Mouse (Mus musculus) stomach, embryonic 15.5 days (tissue): Measurements from ENCODE around the gene Slc25a22. TPM values are rescaled to one million over a fixed set of nuclear protein-coding genes. Genes with fewer than 3 reads are reported as not detected.
"Not testable (repeated sequence)": the region's sequence is repeated elsewhere in the genome, so short reads cannot be mapped to it uniquely, and the experiment has no call there.

Source experiments
- ATAC-seq: fragments of 200-750 bp; cut with Nextera tagmentation; 2 replicates; pipeline ENCODE4 v1.8.0; 2017; ENCODE audit warnings: low read depth, moderate number of reproducible peaks, moderate TSS enrichment; ENCODE audit not compliant: insufficient read depth, low FRiP score
- H3K27ac ChIP-seq: fragments of 300-500 bp; sonication (generic); 2 replicates; pipeline ENCODE4 v1.5.1; 2015; ENCODE audit warnings: mild to moderate bottlenecking, inconsistent platforms
- H3K27me3 ChIP-seq: fragments of 300-500 bp; sonication (generic); replicated peaks from 2 replicates; pipeline ENCODE4 v1.6.1; 2015; ENCODE audit warnings: inconsistent platforms
- H3K36me3 ChIP-seq: fragments of 300-500 bp; sonication (generic); 2 replicates; pipeline ENCODE4 v1.6.1; 2015; ENCODE audit warnings: inconsistent platforms
- H3K4me1 ChIP-seq: fragments of 300-500 bp; sonication (generic); 2 replicates; pipeline ENCODE4 v1.6.1; 2015; ENCODE audit warnings: inconsistent platforms
- H3K4me2 ChIP-seq: fragments of 300-500 bp; sonication (generic); 2 replicates; pipeline ENCODE4 v1.6.1; 2015; ENCODE audit warnings: mild to moderate bottlenecking, inconsistent platforms
- H3K4me3 ChIP-seq: fragments of 300-500 bp; sonication (generic); replicated peaks from 2 replicates; pipeline ENCODE4 v1.5.1; 2015; ENCODE audit warnings: inconsistent platforms
- H3K9ac ChIP-seq: fragments of 300-500 bp; sonication (generic); 2 replicates; pipeline ENCODE4 v1.6.1; 2015; ENCODE audit warnings: inconsistent platforms
- H3K9me3 ChIP-seq: fragments of 300-500 bp; sonication (generic); 2 replicates; pipeline ENCODE4 v1.6.1; 2016; ENCODE audit warnings: inconsistent platforms
- WGBS: fragments of 180-500 bp; shearing (Covaris S2); methylation state at CpG from one replicate; pipeline ENCODE4 v1.1.7; 2015; 5-methylcytosine and 5-hydroxymethylcytosine counted together
- polyA plus RNA-seq: library from polyadenylated mRNA; unstranded; fragments of >200 nt; fragmentation: Nextera tagmentation; extraction: Ambion mirVana; gene quantifications from 2 replicates; pipeline ENCODE4 v1.2.1, GENCODE M21; 2015

Slc25a22 gene
- polyA plus RNA-seq, 1 experiment from 2014 or later = 27.2 TPM

DNA sequence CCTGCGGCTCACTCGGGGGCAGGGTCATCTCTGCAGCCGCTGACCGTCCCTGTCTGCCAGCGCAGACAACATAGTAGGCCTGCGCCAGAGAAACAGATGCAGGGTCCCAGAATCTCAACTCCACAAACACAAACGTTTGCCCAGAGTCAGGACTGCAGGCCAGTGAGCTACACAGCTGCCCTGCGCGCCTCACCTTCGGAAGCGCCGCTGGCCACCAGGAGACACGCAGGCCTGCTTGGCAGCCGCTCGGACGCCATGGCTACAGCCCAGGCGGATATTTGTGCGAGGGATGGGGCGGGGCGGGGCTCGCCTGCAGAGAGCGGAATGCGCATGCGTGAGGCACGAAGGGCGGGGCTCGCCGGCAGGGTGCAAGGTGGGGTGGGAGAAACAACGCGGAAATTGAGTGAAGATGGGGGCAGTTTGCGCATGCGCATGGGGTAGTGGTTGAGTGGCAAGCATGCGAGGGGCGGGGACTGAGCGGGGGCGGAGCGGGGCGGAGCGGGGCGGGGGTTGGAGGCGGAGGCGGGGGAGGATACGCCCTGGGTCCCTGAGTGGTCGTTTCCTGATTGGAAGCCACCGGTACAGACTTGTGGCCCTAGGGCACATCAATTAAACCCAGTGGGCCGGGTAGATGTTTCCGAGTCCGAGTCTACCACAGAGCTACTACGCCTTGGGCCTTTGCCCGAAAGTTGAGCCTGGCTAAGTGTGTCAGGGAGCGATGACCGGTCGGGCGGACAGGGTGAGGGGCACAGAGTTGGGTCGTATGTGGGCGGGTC lies 23.7 kb downstream of the Slc25a22 start, which contains the start of gene Gatd1:
Gene Gatd1, minus strand, starts transcription at position 328 of the 776 bp plus-strand sequence.
- H3K27ac ChIP-seq = peak within 1 kb of the TSS; percentile 79
- peak within 1 kb of the TSS; percentile 71 for H3K4me2 ChIP-seq
- H3K9me3 ChIP-seq = no peaks in the 10 kb centered on the region
- H3K27me3 ChIP-seq = no peaks in the 10 kb centered on the region
- under 1% methylated on average over 55 of the region's 56 CpGs for WGBS
- peak within 1 kb of the TSS; percentile 65 for H3K4me3 ChIP-seq
- peak; percentile 92 for ATAC-seq
- H3K9ac ChIP-seq = peak within 1 kb of the TSS; percentile 48
- peaks cover 10% of the 10 kb centered on the region for H3K36me3 ChIP-seq
- H3K4me1 ChIP-seq = peaks cover 14% of the 10 kb centered on the region

DNA sequence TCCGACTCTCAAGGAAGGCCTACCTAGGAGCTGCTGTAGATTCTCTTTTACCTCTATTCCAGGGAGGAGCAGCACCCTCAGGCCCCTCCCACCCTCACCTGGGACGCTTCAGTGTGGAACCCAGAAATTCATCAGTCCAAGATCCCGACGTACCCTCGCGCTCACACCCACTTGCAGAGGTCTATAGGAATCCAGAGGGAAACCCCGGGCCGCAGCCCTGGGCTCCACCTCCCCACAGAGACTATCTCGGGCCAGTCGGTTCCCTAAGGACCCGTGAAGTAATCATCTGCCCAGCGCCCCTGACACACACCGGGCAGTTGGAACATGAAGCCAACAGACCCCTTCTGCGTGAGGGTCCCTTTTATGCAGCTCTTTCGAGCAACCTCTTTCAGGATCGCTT lies 24.4 kb downstream of the Slc25a22 start:
- Histone ChIP-seq H3K4me1 (peaks cover 16% of the 10 kb centered on the region), H3K4me2 (peak overlapping the region; percentile 69), H3K9ac (peak overlapping the region; percentile 48), H3K36me3 (peaks cover 14% of the 10 kb centered on the region), H3K27ac (peak overlapping the region; percentile 73), H3K27me3 (no peaks in the 10 kb centered on the region), H3K9me3 (no peaks in the 10 kb centered on the region), H3K4me3 (peak overlapping the region; percentile 65)
- peak; percentile 7; the same call in 1 of the 2 replicates for ATAC-seq
- WGBS = 3% methylated on average over 16 of the region's 16 CpGs

DNA sequence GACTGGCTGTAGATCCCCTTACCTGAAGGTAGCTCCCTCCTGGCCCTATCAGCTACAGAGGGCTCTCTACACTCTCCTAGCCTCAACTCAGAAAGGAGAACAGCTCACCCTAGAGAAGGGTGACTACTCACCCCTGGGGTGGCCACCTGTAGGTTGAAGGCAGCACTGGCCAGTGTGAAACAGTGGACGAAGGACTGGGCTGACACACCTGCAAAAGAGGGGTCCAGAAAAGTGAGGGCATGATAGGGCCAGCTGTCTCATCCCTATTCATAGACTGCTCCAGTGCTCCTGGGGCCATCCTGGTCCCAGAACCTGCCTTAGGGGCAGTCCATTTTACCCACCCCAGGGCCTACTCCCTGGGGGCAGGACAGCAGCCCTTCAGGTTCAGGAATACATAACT lies 26.0 kb downstream of the Slc25a22 start:
- Histone ChIP-seq H3K4me1 (peaks cover 16% of the 10 kb centered on the region), H3K36me3 (peaks cover 18% of the 10 kb centered on the region), H3K27me3 (no peaks in the 10 kb centered on the region), H3K9me3 (no peaks in the 10 kb centered on the region), H3K27ac (no peak overlapping the region), H3K9ac (no peak overlapping the region), H3K4me3 (no peak overlapping the region), H3K4me2 (no peak overlapping the region)
- 100% methylated on average over 1 of the region's 1 CpGs for WGBS
- no peak for ATAC-seq

DNA sequence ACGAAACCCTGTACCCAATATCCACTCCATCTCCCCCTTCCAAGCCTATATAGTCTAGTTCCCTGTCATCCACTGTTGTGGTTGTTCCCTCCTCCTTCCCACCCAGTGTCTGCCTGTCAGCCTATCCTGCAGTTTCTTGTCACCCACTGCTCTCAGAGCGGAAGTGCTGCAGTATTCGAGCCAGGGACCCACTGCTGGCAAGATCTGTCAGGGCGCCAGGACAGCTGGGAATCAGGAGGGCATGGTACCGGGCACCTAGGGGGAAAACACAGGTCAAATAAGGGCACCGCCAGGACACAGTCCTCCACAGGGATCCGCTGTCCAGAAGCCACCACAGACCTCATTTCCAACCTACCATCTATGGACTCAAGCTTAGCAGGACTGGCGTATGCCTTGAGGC lies 27.1 kb downstream of the Slc25a22 start:
- Histone ChIP-seq H3K4me3 (no peak overlapping the region), H3K9ac (no peak overlapping the region), H3K36me3 (peaks cover 18% of the 10 kb centered on the region), H3K27me3 (no peaks in the 10 kb centered on the region), H3K9me3 (no peaks in the 10 kb centered on the region), H3K4me1 (peaks cover 16% of the 10 kb centered on the region), H3K4me2 (no peak overlapping the region), H3K27ac (no peak overlapping the region)
- no peak for ATAC-seq
- WGBS = 87% methylated on average over 8 of the region's 8 CpGs

DNA sequence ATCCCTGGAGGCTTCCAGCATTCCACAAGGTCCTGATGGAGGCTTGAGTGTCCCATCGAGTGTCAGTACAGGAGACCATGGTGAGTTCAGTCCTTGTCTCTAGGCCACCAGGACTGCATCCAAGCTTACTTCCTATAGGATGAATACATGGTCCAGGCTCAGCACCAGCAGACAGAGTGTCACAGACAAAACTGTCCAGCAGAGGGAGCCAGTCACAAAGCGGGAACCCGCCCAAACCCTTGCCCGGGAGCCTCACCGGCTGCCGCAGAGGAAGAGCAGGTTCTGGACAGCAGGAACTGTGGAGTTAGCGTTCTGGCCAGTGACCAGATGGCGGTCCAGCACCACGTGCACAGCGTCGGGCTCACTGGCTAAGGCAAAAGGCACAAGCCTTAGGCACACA lies 28.9 kb downstream of the Slc25a22 start:
- H3K9me3 ChIP-seq = no peaks in the 10 kb centered on the region
- H3K36me3 ChIP-seq = peaks cover 18% of the 10 kb centered on the region
- peak overlapping the region; percentile 16; the same call in 1 of the 2 replicates for H3K9ac ChIP-seq
- no peak overlapping the region for H3K27ac ChIP-seq
- no peak overlapping the region for H3K4me3 ChIP-seq
- H3K27me3 ChIP-seq = no peaks in the 10 kb centered on the region
- no peak overlapping the region for H3K4me2 ChIP-seq
- peak; percentile 71 for ATAC-seq
- 10% methylated on average over 11 of the region's 11 CpGs for WGBS
- H3K4me1 ChIP-seq = peaks cover 11% of the 10 kb centered on the region

DNA sequence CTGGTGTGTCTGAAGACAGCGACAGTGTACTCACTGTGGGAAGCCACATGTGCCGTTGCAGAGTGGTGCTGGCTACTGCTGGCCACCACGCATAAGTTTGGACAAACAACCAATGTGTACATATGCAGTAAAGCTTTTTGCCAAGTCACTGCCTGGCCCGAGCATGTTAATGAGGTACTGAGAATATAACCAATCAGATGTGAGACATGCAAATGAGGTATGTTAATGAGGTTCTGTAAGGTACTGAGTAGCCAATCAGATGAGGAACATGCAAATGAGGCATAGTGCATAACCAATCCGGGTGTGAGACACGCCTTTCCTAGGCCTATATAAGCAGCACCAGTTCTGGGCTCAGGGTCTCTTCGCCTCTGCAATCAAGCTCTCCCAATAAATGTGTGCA lies 30.0 kb downstream of the Slc25a22 start:
- ATAC-seq, H3K4me3 ChIP-seq, H3K9ac ChIP-seq, H3K4me2 ChIP-seq, H3K4me1 ChIP-seq, H3K27me3 ChIP-seq, H3K27ac ChIP-seq, H3K9me3 ChIP-seq: not testable (repeated sequence)
- 96% methylated on average over 7 of the region's 7 CpGs for WGBS
- peaks cover 21% of the 10 kb centered on the region for H3K36me3 ChIP-seq

DNA sequence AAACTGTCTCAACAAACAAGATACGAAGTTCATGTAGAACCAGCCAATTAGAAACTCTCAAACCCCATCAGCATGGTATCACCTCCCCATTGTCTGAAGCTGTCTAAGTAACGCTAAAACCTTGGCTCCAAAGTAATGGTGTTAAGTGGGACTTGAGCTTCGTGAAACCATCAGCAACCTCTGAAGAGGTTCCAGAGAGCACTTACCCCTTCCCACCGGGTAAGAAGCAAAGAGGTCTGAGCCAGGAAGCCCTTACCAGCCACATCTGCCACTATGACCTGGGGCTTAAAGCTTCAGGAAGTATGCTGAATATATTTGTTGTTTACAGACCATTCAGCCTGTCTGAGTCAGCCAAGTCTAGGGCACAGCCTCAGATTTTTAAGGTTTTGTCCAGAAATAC lies 32.2 kb downstream of the Slc25a22 start:
- H3K27me3 ChIP-seq = no peaks in the 10 kb centered on the region
- no peak overlapping the region for H3K4me2 ChIP-seq
- WGBS = 69% methylated on average over 4 of the region's 4 CpGs
- H3K4me1 ChIP-seq = peaks cover 4% of the 10 kb centered on the region; the same call in 1 of the 2 replicates
- peaks cover 40% of the 10 kb centered on the region for H3K36me3 ChIP-seq
- 0 out of 2 replicates have a peak overlapping the region, but pooled peaks have one; percentile 21 for H3K27ac ChIP-seq
- no peaks in the 10 kb centered on the region for H3K9me3 ChIP-seq
- no peak overlapping the region for H3K4me3 ChIP-seq
- no peak for ATAC-seq
- H3K9ac ChIP-seq = no peak overlapping the region

DNA sequence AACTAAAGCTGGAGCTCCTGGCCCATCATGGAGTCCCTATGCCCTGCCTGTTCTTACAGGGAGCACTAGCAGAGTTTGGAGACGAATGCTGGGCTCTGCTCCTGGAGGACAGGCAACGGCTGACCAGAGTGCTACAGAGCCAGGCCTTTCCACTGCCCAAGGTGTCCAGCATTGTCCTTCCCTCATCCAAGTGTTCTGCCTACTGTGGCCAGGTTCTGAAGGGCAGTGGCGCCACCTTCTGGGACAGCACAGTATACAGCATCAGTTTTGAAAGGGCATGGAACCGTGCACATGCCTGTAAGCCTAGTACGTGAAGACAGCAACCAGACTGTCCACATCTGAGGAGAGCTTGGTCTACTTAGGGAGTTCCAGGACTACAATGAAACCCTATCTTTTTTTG lies 34.4 kb downstream of the Slc25a22 start:
- ATAC-seq = peak; percentile 64
- 41% methylated on average over 5 of the region's 5 CpGs for WGBS
- peaks cover 39% of the 10 kb centered on the region for H3K36me3 ChIP-seq
- H3K4me1 ChIP-seq = no peaks in the 10 kb centered on the region
- no peak overlapping the region for H3K4me2 ChIP-seq
- H3K27me3 ChIP-seq = no peaks in the 10 kb centered on the region
- no peak overlapping the region for H3K4me3 ChIP-seq
- H3K9ac ChIP-seq = no peak overlapping the region
- H3K27ac ChIP-seq = no peak overlapping the region
- H3K9me3 ChIP-seq = no peaks in the 10 kb centered on the region

DNA sequence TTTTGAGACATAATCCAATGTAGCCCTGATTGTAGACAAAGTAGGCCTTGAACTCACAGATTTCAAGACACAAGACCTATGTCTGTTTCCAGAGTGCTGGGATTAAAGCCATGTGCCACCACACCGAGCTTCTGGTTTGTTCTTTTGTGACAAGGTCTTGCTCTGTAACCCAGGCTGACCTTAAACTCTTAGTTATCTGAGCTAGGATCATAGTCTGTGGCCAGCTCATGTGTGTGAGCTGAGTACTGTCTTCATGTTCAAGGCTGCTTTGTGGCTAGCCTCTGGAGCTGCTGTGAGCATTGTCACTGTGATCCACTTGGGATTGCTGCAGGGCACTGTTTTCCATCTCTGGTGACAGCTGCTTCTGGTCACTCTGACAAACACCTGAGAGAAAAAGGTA lies 42.3 kb downstream of the Slc25a22 start:
- 71% methylated on average over 1 of the region's 1 CpGs for WGBS

DNA sequence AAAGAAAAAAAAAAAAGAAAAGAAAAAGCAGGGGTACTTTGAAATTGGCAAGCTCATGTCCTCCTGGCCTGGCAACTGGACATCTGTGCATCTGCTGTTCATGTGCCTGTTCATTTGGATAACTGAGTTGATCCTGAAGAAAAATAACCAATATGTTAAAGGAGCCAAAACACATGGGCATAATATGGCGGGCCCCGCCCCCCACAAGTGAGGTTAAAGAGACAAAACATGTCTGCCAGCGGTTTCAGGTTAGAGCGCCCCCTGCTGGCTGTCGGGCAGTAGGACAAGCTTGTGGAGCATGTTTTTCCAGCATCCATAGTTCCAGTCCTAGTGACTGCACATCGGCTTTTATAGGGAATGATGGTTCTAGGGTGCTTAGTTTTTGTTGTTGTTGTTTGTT lies 42.9 kb downstream of the Slc25a22 start:
- H3K4me2 ChIP-seq = no peak overlapping the region
- H3K9me3 ChIP-seq = no peaks in the 10 kb centered on the region
- peaks cover 19% of the 10 kb centered on the region; the same call in 1 of the 2 replicates for H3K36me3 ChIP-seq
- H3K4me1 ChIP-seq = peaks cover 10% of the 10 kb centered on the region
- no peak overlapping the region for H3K4me3 ChIP-seq
- no peak overlapping the region for H3K27ac ChIP-seq
- WGBS = 23% methylated on average over 6 of the region's 6 CpGs
- no peak for ATAC-seq
- no peaks in the 10 kb centered on the region for H3K27me3 ChIP-seq
- H3K9ac ChIP-seq = no peak overlapping the region

More for the DNA sequence above, 42.3 kb downstream of the Slc25a22 start:
- Histone ChIP-seq H3K4me1 (peaks cover 10% of the 10 kb centered on the region), H3K36me3 (peaks cover 25% of the 10 kb centered on the region; the same call in 1 of the 2 replicates), H3K27me3 (no peaks in the 10 kb centered on the region), H3K4me3 (no peak overlapping the region), H3K9ac (no peak overlapping the region), H3K4me2 (no peak overlapping the region), H3K27ac (no peak overlapping the region), H3K9me3 (no peaks in the 10 kb centered on the region)
- ATAC-seq = no peak

DNA sequence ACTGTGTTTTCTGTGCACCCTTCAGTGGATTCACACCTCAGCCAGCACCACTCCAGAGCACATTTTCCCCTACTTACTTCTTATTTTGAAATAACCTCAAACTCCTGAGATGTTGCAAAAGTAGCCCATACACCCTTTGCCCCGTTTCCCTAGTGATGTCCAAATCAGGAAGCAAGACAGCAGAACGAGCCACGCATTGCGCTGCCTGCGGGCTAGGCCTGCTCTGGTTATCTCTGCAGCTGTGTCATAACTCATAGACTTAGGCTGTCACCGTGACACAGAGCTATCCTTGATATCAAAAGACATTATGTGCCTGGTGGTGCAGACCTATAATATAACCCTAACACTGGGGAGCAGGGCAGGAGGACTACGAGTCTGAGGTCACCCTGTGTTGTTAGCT lies 43.5 kb downstream of the Slc25a22 start:
- H3K27ac ChIP-seq = no peak overlapping the region
- no peak overlapping the region for H3K4me3 ChIP-seq
- H3K4me2 ChIP-seq = no peak overlapping the region
- no peak overlapping the region for H3K9ac ChIP-seq
- no peaks in the 10 kb centered on the region for H3K9me3 ChIP-seq
- WGBS = 77% methylated on average over 7 of the region's 7 CpGs
- ATAC-seq = no peak
- H3K4me1 ChIP-seq = peaks cover 10% of the 10 kb centered on the region
- H3K27me3 ChIP-seq = no peaks in the 10 kb centered on the region
- peaks cover 17% of the 10 kb centered on the region; the same call in 1 of the 2 replicates for H3K36me3 ChIP-seq

DNA sequence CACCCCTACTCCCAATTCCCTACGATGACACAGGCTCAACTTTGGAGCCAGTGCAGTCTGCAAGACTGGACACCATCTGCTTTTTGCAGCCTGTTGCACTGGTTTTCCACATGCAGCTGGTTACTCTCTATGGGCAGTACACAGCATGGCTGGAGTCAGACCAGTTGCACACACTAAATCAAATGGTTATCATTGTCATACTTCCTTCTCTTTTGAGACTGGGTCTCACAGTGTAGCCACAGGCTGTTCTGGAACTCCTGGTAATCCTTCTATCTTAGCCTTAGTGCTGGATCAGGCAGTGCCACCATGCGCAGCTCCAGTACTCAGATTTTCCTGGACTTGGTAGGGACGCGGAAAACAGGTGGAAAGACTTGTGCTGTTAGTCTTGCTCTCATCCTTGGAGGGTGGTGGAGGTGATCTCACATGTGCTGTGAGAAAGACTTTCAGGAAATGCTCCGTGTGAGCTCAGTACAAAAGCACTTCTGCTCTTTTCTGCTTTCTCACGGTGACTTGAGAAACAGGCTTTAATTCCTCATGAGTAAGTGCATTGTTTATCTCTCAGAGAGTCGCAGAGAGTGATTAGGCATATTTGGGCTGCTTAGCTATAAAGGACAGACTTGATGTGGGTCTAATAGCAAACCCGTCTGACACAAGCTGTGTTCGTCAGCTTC lies 45.0 kb downstream of the Slc25a22 start:
- H3K9ac ChIP-seq = peak overlapping the region; percentile 48
- H3K4me3 ChIP-seq = peak overlapping the region; percentile 87
- peaks cover 10% of the 10 kb centered on the region; the same call in 1 of the 2 replicates for H3K36me3 ChIP-seq
- whole genome bisulfite sequencing = 26% methylated on average over 9 of the region's 9 CpGs
- no peaks in the 10 kb centered on the region for H3K9me3 ChIP-seq
- ATAC-seq = no peak; the same call in 1 of the 2 replicates
- H3K4me2 ChIP-seq = peak overlapping the region; percentile 88
- H3K27ac ChIP-seq = peak overlapping the region; percentile 80
- H3K27me3 ChIP-seq = no peaks in the 10 kb centered on the region
- peaks cover 10% of the 10 kb centered on the region for H3K4me1 ChIP-seq
